Mouse (Mus musculus) intestine, embryonic 14.5 days (tissue): ENCODE measurements at regions not wholly inside any gene's neighbourhood (a gene's known extent, or its start where the extent isn't known, plus 50 kb on each side); places are given as distances from the start of the nearest gene placed in this dataset.
A peak's percentile ranks its signal among the peaks of the same experiment; 100 is the strongest.

ENCODE experiments used
- ATAC-seq: fragments of 200-750 bp; cut with Nextera tagmentation; replicated peaks from 2 replicates; pipeline ENCODE4 v1.8.0; 2017; ENCODE audit warnings: low read depth, moderate number of reproducible peaks, moderate TSS enrichment, moderate library complexity; ENCODE audit not compliant: low FRiP score, low TSS enrichment
- DNase-seq: peaks from one replicate; pipeline ENCODE4 v3.0.0-alpha.2; 2018; ENCODE audit warnings: low spot score
- H3K27ac ChIP-seq: fragments of 300-500 bp; sonication (generic); 2 replicates; pipeline ENCODE4 v1.5.1; 2014; ENCODE audit warnings: low read depth, mild to moderate bottlenecking, control low read depth
- H3K27me3 ChIP-seq: fragments of 300-500 bp; sonication (generic); replicated peaks from 2 replicates; pipeline ENCODE4 v1.6.1; 2014; ENCODE audit warnings: low read length, control low read depth; ENCODE audit not compliant: control insufficient read depth, insufficient read depth
- H3K36me3 ChIP-seq: fragments of 300-500 bp; sonication (generic); 2 replicates; pipeline ENCODE4 v1.6.1; 2014; ENCODE audit warnings: low read length, control low read depth; ENCODE audit not compliant: control insufficient read depth, insufficient read depth
- H3K4me1 ChIP-seq: fragments of 300-500 bp; sonication (generic); replicated peaks from 2 replicates; pipeline ENCODE4 v1.6.1; 2014; ENCODE audit warnings: low read length, control low read depth, mixed read lengths; ENCODE audit not compliant: control insufficient read depth, insufficient read depth
- H3K4me2 ChIP-seq: fragments of 300-500 bp; sonication (generic); 2 replicates; pipeline ENCODE4 v1.6.1; 2014; ENCODE audit warnings: low read length
- H3K4me3 ChIP-seq: fragments of 300-500 bp; sonication (generic); 2 replicates; pipeline ENCODE4 v1.5.1; 2014; ENCODE audit warnings: low read depth, low read length, control low read depth, mixed read lengths
- H3K9ac ChIP-seq: fragments of 300-500 bp; sonication (generic); 2 replicates; pipeline ENCODE4 v1.6.1; 2014; ENCODE audit warnings: mild to moderate bottlenecking, low read length
- H3K9me3 ChIP-seq: fragments of 300-500 bp; sonication (generic); 2 replicates; pipeline ENCODE4 v1.6.1; 2016; ENCODE audit warnings: low read length, control low read depth; ENCODE audit not compliant: control insufficient read depth
- WGBS: fragments of 180-500 bp; shearing (Covaris S2); extraction: QIAGEN DNeasy Blood & Tissue Kit; methylation state at CpG from one replicate; pipeline ENCODE4 v1.1.7; 2014; 5-methylcytosine and 5-hydroxymethylcytosine counted together

DNA sequence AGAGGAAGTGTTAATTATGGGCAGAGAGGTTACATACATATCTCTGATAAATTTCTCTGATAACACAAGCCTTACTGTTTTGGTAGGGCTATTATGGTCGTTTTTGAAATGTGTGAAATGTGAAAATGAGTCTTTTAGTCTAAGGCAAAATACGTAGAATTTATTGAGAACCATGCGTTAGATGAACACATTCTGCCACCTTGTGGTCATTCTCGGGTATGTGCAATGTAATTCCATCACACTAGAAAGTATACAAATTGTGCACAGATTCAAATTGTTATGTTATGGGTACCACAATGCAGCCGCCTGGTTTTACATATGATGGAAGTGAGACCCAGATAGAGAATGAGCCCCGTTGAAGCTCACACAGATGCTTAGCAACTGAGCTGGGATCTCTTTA is 138.7 kb downstream of the Cdr1 start:
- H3K9ac ChIP-seq: no peak overlapping the region
- no peak overlapping the region for H3K27ac ChIP-seq
- no peaks in the 10 kb centered on the region for H3K27me3 ChIP-seq
- no peaks in the 10 kb centered on the region for H3K36me3 ChIP-seq
- H3K4me3 ChIP-seq: no peak overlapping the region
- 14% methylated on average over 6 of the region's 6 CpGs for WGBS
- no peaks in the 10 kb centered on the region for H3K4me1 ChIP-seq
- no peak overlapping the region for H3K4me2 ChIP-seq
- H3K9me3 ChIP-seq: no peaks in the 10 kb centered on the region
- no peak for ATAC-seq
- peak; percentile 45 for DNase-seq

- Histone ChIP-seq H3K9me3 (no peaks in the 10 kb centered on the region), H3K36me3 (no peaks in the 10 kb centered on the region), H3K4me1 (no peaks in the 10 kb centered on the region), H3K4me2 (no peak overlapping the region), H3K9ac (no peak overlapping the region), H3K27ac (no peak overlapping the region), H3K4me3 (no peak overlapping the region), H3K27me3 (no peaks in the 10 kb centered on the region)
- no peak for ATAC-seq
- DNase-seq: no peak
- WGBS: 56% methylated on average over 8 of the region's 8 CpGs
Observed at GRCm38 (mm10) chrX:61043147-61043546, 142.2 kb downstream of the Cdr1 start.
